Mouse (Mus musculus) G1E (cell line): ENCODE results near the gene Acox1.

Source experiments
- CTCF ChIP-seq: IDR thresholded peaks from 2 replicates; pipeline ENCODE4 v1.5.1; 2012; ENCODE audit warnings: low read depth, low read length, inconsistent platforms, mixed read lengths
- GATA1 ChIP-seq: IDR thresholded peaks from 2 replicates; pipeline ENCODE4 v1.6.1; 2012; ENCODE audit warnings: borderline replicate concordance, low read length, inconsistent platforms, mixed read lengths
- GATA2 ChIP-seq: IDR thresholded peaks from 2 replicates; pipeline ENCODE4 v1.6.1; 2012; ENCODE audit warnings: low read depth, low read length, inconsistent platforms, borderline replicate concordance
- POLR2AphosphoS5 ChIP-seq: IDR thresholded peaks from 2 replicates; pipeline ENCODE4 v1.6.1; 2012; ENCODE audit warnings: low read depth, low read length, inconsistent platforms; ENCODE audit not compliant: insufficient replicate concordance
- TAL1 ChIP-seq: conservative IDR thresholded peaks from 2 replicates; pipeline ENCODE4 v1.6.1; 2012; ENCODE audit warnings: low read depth, low read length, inconsistent platforms, mixed read lengths

- TF ChIP-seq CTCF (no peak; the same call in 1 of the 2 replicates), TAL1 (no peak), GATA1 (no peak), GATA2 (no peak), POLR2AphosphoS5 (no peak)
Measured at GRCm38 (mm10) chr11:116219885-116220284, 21.0 kb upstream of the Acox1 start.
